ENCODE assay signal across 17 mouse cellular contexts in the genomic region with DNA sequence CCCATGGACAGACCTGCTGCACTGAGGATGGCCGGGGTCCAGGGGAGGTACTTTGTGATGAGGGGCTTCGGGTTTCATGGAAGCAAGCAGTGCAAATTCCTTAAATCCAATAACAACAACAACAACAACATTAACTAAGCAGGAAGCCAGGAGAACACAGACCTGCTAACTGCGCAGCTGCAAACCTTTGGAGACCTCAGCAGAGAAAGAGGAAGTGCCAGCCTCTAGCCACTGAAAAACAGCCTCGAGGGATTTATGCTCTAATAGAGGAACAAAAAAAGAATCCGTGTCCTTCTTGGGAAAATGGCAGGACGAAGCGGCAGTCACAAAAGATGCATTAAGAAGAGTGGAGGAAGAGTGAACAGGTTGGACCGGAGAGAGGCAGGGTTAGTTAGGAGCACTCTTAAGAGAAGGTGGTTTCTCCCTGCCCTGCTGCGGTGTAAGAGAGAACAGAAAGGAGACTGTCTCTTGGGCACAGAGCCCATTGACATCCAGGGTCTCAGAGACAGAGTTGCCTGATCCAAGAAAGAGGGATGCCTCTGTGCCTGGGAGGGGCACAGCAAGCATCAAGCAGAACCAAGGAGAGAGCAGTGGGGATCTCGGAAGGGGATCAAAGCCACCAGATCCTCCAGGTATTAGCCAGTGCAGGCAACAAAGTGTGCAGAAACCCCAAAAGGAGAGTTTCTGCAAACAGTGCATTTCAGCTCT.
A peak's percentile ranks its signal among the peaks of the same experiment; 100 is the strongest.
DNase-seq lines count a peak whose midpoint lies in the region; ATAC-seq and TF ChIP-seq lines count a peak whose summit lies in the region.
"Had no signal": no experiment of that assay in that cellular context is flagged by ENCODE, and none has a peak within 500 bp of the region (broad histone marks: within the 10 kb centered on the region; RNA-seq: fewer than 3 reads in every experiment).

No protein-coding gene starts in this region.

- peak; percentile 14 for DNase-seq in midbrain, embryonic 14.5 days
- peak; percentile 45 for DNase-seq in thymus, postnatal 14 days
- no peak for DNase-seq in left cerebral cortex, postnatal 14 days (ENCODE audit: low spot score in 2 of 2)
- DNase-seq in cerebellum, postnatal 36 days: no peak
- DNase-seq: cerebellum, postnatal 10 days; kidney, postnatal 10 days; liver, postnatal 0 days had no signal

- TF ChIP-seq CTCF in bone marrow macrophage, adult 2 months (IDR thresholded peaks at IDR 0.05; ENCODE audit: low read depth, low read length): no peak

- no peak overlapping the region for H3K4me3 ChIP-seq in midbrain, embryonic 14.5 days (replicated peaks; ENCODE audit: low read depth, low read length)
- no peak overlapping the region for H3K4me3 ChIP-seq in midbrain, embryonic 15.5 days
- H3K4me3 ChIP-seq in bone marrow macrophage, adult 2 months (ENCODE audit: insufficient read depth, low read length): 0 out of 2 replicates have a peak overlapping the region, but pooled peaks have one; percentile 1
- H3K4me3 ChIP-seq: erythroblast, embryonic 14.5 days; forebrain, embryonic 15.5 days; hindbrain, embryonic 12.5 days; left cerebral cortex, adult 2 months; limb, embryonic 15.5 days had no signal

- no peak overlapping the region for H3K9ac ChIP-seq in midbrain, embryonic 14.5 days (replicated peaks; ENCODE audit: low read length)
- H3K9ac ChIP-seq in midbrain, embryonic 15.5 days: no peak overlapping the region
- H3K9ac ChIP-seq: forebrain, embryonic 15.5 days; hindbrain, embryonic 12.5 days; limb, embryonic 15.5 days; liver, postnatal 0 days had no signal

- H3K27me3 ChIP-seq in midbrain, embryonic 14.5 days (ENCODE audit: control insufficient read depth, insufficient read depth, low read length): no peaks in the 10 kb centered on the region
- no peaks in the 10 kb centered on the region for H3K27me3 ChIP-seq in midbrain, embryonic 15.5 days (replicated peaks)
- H3K27me3 ChIP-seq: forebrain, embryonic 15.5 days; hindbrain, embryonic 12.5 days; limb, embryonic 15.5 days had no signal

- intact Hi-C loops in left cerebral cortex, postnatal 14 days (cut with DNase I): no loop called here

- 67% methylated on average over 10 of the region's 10 CpGs for WGBS in midbrain, embryonic 14.5 days
- 73% methylated on average over 10 of the region's 10 CpGs for WGBS in midbrain, embryonic 15.5 days

- no peaks in the 10 kb centered on the region for H3K4me1 ChIP-seq in midbrain, embryonic 14.5 days (ENCODE audit: control insufficient read depth, insufficient read depth, low read length)
- no peaks in the 10 kb centered on the region for H3K4me1 ChIP-seq in midbrain, embryonic 15.5 days
- H3K4me1 ChIP-seq in bone marrow macrophage, adult 2 months (ENCODE audit: control insufficient read depth, insufficient read depth, low read length): peaks cover 24% of the 10 kb centered on the region
- H3K4me1 ChIP-seq: forebrain, embryonic 15.5 days; hindbrain, embryonic 12.5 days had no signal

- H3K36me3 ChIP-seq in midbrain, embryonic 14.5 days (ENCODE audit: control insufficient read depth, insufficient read depth, low read length): no peaks in the 10 kb centered on the region
- no peaks in the 10 kb centered on the region for H3K36me3 ChIP-seq in midbrain, embryonic 15.5 days (replicated peaks)
- H3K36me3 ChIP-seq: forebrain, embryonic 15.5 days; hindbrain, embryonic 12.5 days; limb, embryonic 15.5 days had no signal

- ATAC-seq in midbrain, embryonic 14.5 days (ENCODE audit: low FRiP score, low TSS enrichment): no peak
- no peak for ATAC-seq in midbrain, embryonic 15.5 days (replicated peaks)
- ATAC-seq in hematopoietic stem cell, adult 5-6 weeks (replicated peaks in 1 of 2; ENCODE audit: insufficient read depth in 1 of 2, low FRiP score in 2 of 2, low TSS enrichment in 1 of 2, low read depth in 1 of 2, poor library complexity in 2 of 2, severe bottlenecking in 2 of 2): peak; percentile 87 to 94
- ATAC-seq: forebrain, embryonic 15.5 days; inflammation-experienced regulatory T-cells, adult 6 months; liver, postnatal 0 days had no signal

- TF ChIP-seq POLR2A in bone marrow macrophage, adult 2 months (IDR thresholded peaks at IDR 0.05; ENCODE audit: borderline replicate concordance, low read depth, low read length): no peak

- no peaks in the 10 kb centered on the region for H3K9me3 ChIP-seq in midbrain, embryonic 14.5 days (ENCODE audit: control insufficient read depth, low read length)
- no peaks in the 10 kb centered on the region for H3K9me3 ChIP-seq in midbrain, embryonic 15.5 days
- H3K9me3 ChIP-seq: forebrain, embryonic 15.5 days; hindbrain, embryonic 12.5 days; limb, embryonic 15.5 days had no signal

- H3K27ac ChIP-seq in midbrain, embryonic 14.5 days (replicated peaks; ENCODE audit: low read depth, low read length): no peak overlapping the region
- no peak overlapping the region for H3K27ac ChIP-seq in midbrain, embryonic 15.5 days
- H3K27ac ChIP-seq in bone marrow macrophage, adult 2 months (ENCODE audit: insufficient read depth, low read depth, low read length): peak overlapping the region; percentile 54
- H3K27ac ChIP-seq: forebrain, embryonic 15.5 days; hindbrain, embryonic 12.5 days; left cerebral cortex, adult 2 months; limb, embryonic 15.5 days; macrophage had no signal

- no peak overlapping the region for H3K4me2 ChIP-seq in midbrain, embryonic 14.5 days (ENCODE audit: low read length)
- H3K4me2 ChIP-seq in midbrain, embryonic 15.5 days: no peak overlapping the region
- H3K4me2 ChIP-seq: forebrain, embryonic 15.5 days; hindbrain, embryonic 12.5 days; limb, embryonic 15.5 days had no signal

Comparison
In these comparisons a context has a peak if more than half of its experiments do, and no peak if none do; other contexts are left out.
1. ATAC-seq: peak in hematopoietic stem cell, adult 5-6 weeks (2 of 2); none in midbrain, embryonic 14.5 days (single experiment) and midbrain, embryonic 15.5 days (single experiment).
2. DNase-seq: peak in midbrain, embryonic 14.5 days (single experiment) and thymus, postnatal 14 days (single experiment); none in left cerebral cortex, postnatal 14 days (0 of 2) and cerebellum, postnatal 36 days (0 of 2).